Mouse (Mus musculus) olfactory bulb, adult 2 months (tissue): ENCODE data around the gene Hsf5.

ENCODE experiments used
- CTCF ChIP-seq: fragments of 200-500 bp; IDR thresholded peaks from 2 replicates; pipeline ENCODE4 v1.5.1; 2012; ENCODE audit warnings: low read depth, mild to moderate bottlenecking, low read length, moderate library complexity; ENCODE audit not compliant: insufficient read depth
- POLR2A ChIP-seq: fragments of 200-500 bp; IDR thresholded peaks from 2 replicates; pipeline ENCODE4 v1.6.1; 2012; ENCODE audit warnings: mild to moderate bottlenecking, low read depth, low read length, moderate library complexity; ENCODE audit not compliant: insufficient read depth

- TF ChIP-seq POLR2A (no peak), CTCF (peak; percentile 37; the same call in 1 of the 2 replicates)
Observed at GRCm38 (mm10) chr11:87629859-87630258, 12.9 kb downstream of the Hsf5 start.
